Mouse (Mus musculus) CH12.LX (cell line): ENCODE measurements around the gene Tfr2.

ENCODE experiments used
- CTCF ChIP-seq, 2 experiments: IDR thresholded peaks in 1 of 2; conservative IDR thresholded peaks in 1 of 2; 2 replicates each; pipeline ENCODE4 v1.5.1; 2011 to 2012; ENCODE audit warnings: low read depth in 2 of 2, low read length in 2 of 2, improper control_type of control experiment in 1 of 2, inconsistent platforms in 1 of 2, mild to moderate bottlenecking in 1 of 2, moderate library complexity in 1 of 2
- KAT2A ChIP-seq: IDR thresholded peaks from 2 replicates; pipeline ENCODE4 v1.6.1; 2012; ENCODE audit warnings: low read length, improper control_type of control experiment, inconsistent platforms; ENCODE audit not compliant: insufficient replicate concordance
- MAFK ChIP-seq: IDR thresholded peaks from 2 replicates; pipeline ENCODE4 v1.6.1; 2011; ENCODE audit warnings: low read length, improper control_type of control experiment; ENCODE audit not compliant: insufficient replicate concordance
- POLR2A ChIP-seq: IDR thresholded peaks from 2 replicates; pipeline ENCODE4 v1.6.1; 2011; ENCODE audit warnings: low read depth, mild to moderate bottlenecking, improper control_type of control experiment, low read length
- ZNF384 ChIP-seq: IDR thresholded peaks from 2 replicates; pipeline ENCODE4 v1.6.1; 2012; ENCODE audit warnings: low read depth, low read length, improper control_type of control experiment, inconsistent platforms

- TF ChIP-seq CTCF (conservative IDR thresholded peaks at IDR 0.05 in 1 of 2, IDR thresholded peaks at IDR 0.05 in 1 of 2; ENCODE audit: low read depth in 2 of 2, low read length in 2 of 2) (no peak), KAT2A (no peak), POLR2A (no peak), ZNF384 (no peak), MAFK (no peak)
Measured at GRCm38 (mm10) chr5:137610548-137611244, 41.1 kb downstream of the Tfr2 start.
